Comparison of ENCODE assay signal across 7 mouse cellular contexts in genomic region chr19:45998694-45999217, GRCm38 (mm10). TPM values are rescaled to one million over a fixed set of nuclear protein-coding genes. Genes with fewer than 3 reads are reported as not detected.
DNase-seq lines count a peak whose midpoint lies in the region; ATAC-seq lines count a peak whose summit lies in the region.

No protein-coding gene starts in this region.

- ATAC-seq in lung, embryonic 15.5 days (ENCODE audit: borderline replicate concordance, extremely low read depth, low FRiP score, low TSS enrichment), result no peak
- peak; percentile 55; the same call in 1 of the 2 replicates for ATAC-seq in forebrain, embryonic 11.5 days (replicated peaks; ENCODE audit: low FRiP score)
- no peak; the same call in 1 of the 2 replicates for ATAC-seq in limb, embryonic 12.5 days (ENCODE audit: insufficient number of reproducible peaks, insufficient read depth, low FRiP score, low TSS enrichment, low read depth)
- ATAC-seq in stomach, embryonic 14.5 days (ENCODE audit: insufficient number of reproducible peaks, insufficient read depth, low FRiP score, low read depth), result no peak
- ATAC-seq in granulocyte monocyte progenitor cell, adult 5-6 weeks (replicated peaks; ENCODE audit: poor library complexity, severe bottlenecking), result no peak

- H3K27me3 ChIP-seq in lung, embryonic 15.5 days, result no peaks in the 10 kb centered on the region
- no peaks in the 10 kb centered on the region for H3K27me3 ChIP-seq in forebrain, embryonic 11.5 days (ENCODE audit: control insufficient read depth, insufficient read depth, low read length)
- 0 out of 2 replicates have a peak, but pooled peaks cover 5% of the 10 kb centered on the region for H3K27me3 ChIP-seq in limb, embryonic 12.5 days
- no peaks in the 10 kb centered on the region for H3K27me3 ChIP-seq in stomach, embryonic 14.5 days (ENCODE audit: control insufficient read depth, insufficient read depth, low read length)

- H3K9ac ChIP-seq in lung, embryonic 15.5 days, result peak overlapping the region; percentile 94
- H3K9ac ChIP-seq in forebrain, embryonic 11.5 days (ENCODE audit: low read length), result peak overlapping the region; percentile 87
- H3K9ac ChIP-seq in limb, embryonic 12.5 days (replicated peaks), result no peak overlapping the region
- peak overlapping the region; percentile 19 for H3K9ac ChIP-seq in stomach, embryonic 14.5 days (replicated peaks; ENCODE audit: low read depth, low read length)

- 7% methylated on average over 8 of the region's 8 CpGs for WGBS in lung, embryonic 15.5 days
- WGBS in forebrain, embryonic 11.5 days, result 15% methylated on average over 8 of the region's 8 CpGs
- 9% methylated on average over 8 of the region's 8 CpGs for WGBS in limb, embryonic 12.5 days
- 7% methylated on average over 8 of the region's 8 CpGs for WGBS in stomach, embryonic 14.5 days

- no peaks in the 10 kb centered on the region for H3K36me3 ChIP-seq in lung, embryonic 15.5 days
- H3K36me3 ChIP-seq in forebrain, embryonic 11.5 days (ENCODE audit: control insufficient read depth, insufficient read depth, low read length), result no peaks in the 10 kb centered on the region
- H3K36me3 ChIP-seq in limb, embryonic 12.5 days, result peaks cover 20% of the 10 kb centered on the region; the same call in 1 of the 2 replicates
- no peaks in the 10 kb centered on the region for H3K36me3 ChIP-seq in stomach, embryonic 14.5 days (ENCODE audit: control insufficient read depth, insufficient read depth, low read length)

- DNase-seq in lung, postnatal 14 days, result no peak
- DNase-seq in forebrain, embryonic 11.5 days (ENCODE audit: low spot score), result no peak
- DNase-seq in embryo, embryonic 10 days (ENCODE audit: low spot score), result no peak

- H3K4me3 ChIP-seq in lung, embryonic 15.5 days, result peak overlapping the region; percentile 91
- H3K4me3 ChIP-seq in forebrain, embryonic 11.5 days (ENCODE audit: low read depth, low read length), result peak overlapping the region; percentile 80
- H3K4me3 ChIP-seq in limb, embryonic 12.5 days (replicated peaks), result peak overlapping the region; percentile 87
- peak overlapping the region; percentile 66 for H3K4me3 ChIP-seq in stomach, embryonic 14.5 days (ENCODE audit: low read depth, low read length)

- no peak overlapping the region for H3K27ac ChIP-seq in lung, embryonic 15.5 days
- H3K27ac ChIP-seq in forebrain, embryonic 11.5 days (ENCODE audit: low read depth, low read length), result no peak overlapping the region
- no peak overlapping the region for H3K27ac ChIP-seq in limb, embryonic 12.5 days
- no peak overlapping the region for H3K27ac ChIP-seq in stomach, embryonic 14.5 days (ENCODE audit: low read length)

- no peaks in the 10 kb centered on the region for H3K9me3 ChIP-seq in lung, embryonic 15.5 days
- H3K9me3 ChIP-seq in forebrain, embryonic 11.5 days (ENCODE audit: control insufficient read depth, low read length), result no peaks in the 10 kb centered on the region
- H3K9me3 ChIP-seq in limb, embryonic 12.5 days, result peaks cover 15% of the 10 kb centered on the region; the same call in 1 of the 2 replicates
- H3K9me3 ChIP-seq in stomach, embryonic 14.5 days (ENCODE audit: control insufficient read depth, low read depth, low read length), result no peaks in the 10 kb centered on the region; the same call in 1 of the 2 replicates

- peak overlapping the region; percentile 70 for H3K4me2 ChIP-seq in lung, embryonic 15.5 days
- H3K4me2 ChIP-seq in forebrain, embryonic 11.5 days (ENCODE audit: low read depth, low read length, severe bottlenecking), result peak overlapping the region; percentile 74
- H3K4me2 ChIP-seq in limb, embryonic 12.5 days, result peak overlapping the region; percentile 64
- H3K4me2 ChIP-seq in stomach, embryonic 14.5 days (replicated peaks; ENCODE audit: low read depth, low read length), result peak overlapping the region; percentile 50

- peaks cover 12% of the 10 kb centered on the region; the same call in 1 of the 2 replicates for H3K4me1 ChIP-seq in lung, embryonic 15.5 days
- peaks cover 8% of the 10 kb centered on the region; the same call in 1 of the 2 replicates for H3K4me1 ChIP-seq in forebrain, embryonic 11.5 days (replicated peaks; ENCODE audit: control insufficient read depth, insufficient read depth, low read length)
- peaks cover 9% of the 10 kb centered on the region for H3K4me1 ChIP-seq in limb, embryonic 12.5 days (replicated peaks)
- H3K4me1 ChIP-seq in stomach, embryonic 14.5 days (ENCODE audit: control insufficient read depth, insufficient read depth, low read length), result no peaks in the 10 kb centered on the region

RNA-seq across cellular contexts. Expression of gene Armh3, which starts 0.5 kb away (rescaled TPM):
- 15.6 and 17.9 TPM in 2 replicates for polyA plus RNA-seq in lung, embryonic 15.5 days (2015; fragmentation: Nextera tagmentation; extraction: Ambion mirVana)
- polyA plus RNA-seq in forebrain, embryonic 11.5 days (2014; fragmentation: Nextera tagmentation; extraction: Ambion mirVana), result 17.2 and 19.4 TPM in 2 replicates
- 19.8 and 19.9 TPM in 2 replicates for polyA plus RNA-seq in limb, embryonic 12.5 days (2016; fragmentation: Nextera tagmentation; extraction: Ambion mirVana)
- polyA plus RNA-seq in stomach, embryonic 14.5 days (2014; fragmentation: Nextera tagmentation; extraction: Ambion mirVana), result 18.5 and 21.0 TPM in 2 replicates
- 8.2 and 15.1 TPM in 2 replicates for total RNA-seq in granulocyte monocyte progenitor cell, adult 5-6 weeks (2014; fragmentation: Nextera tagmentation)
- 8.5 and 13.3 TPM in 2 replicates for total RNA-seq in granulocyte monocyte progenitor cell, adult 5-6 weeks (2017)

RNA-seq across cellular contexts. Expression of gene Hps6, which starts 4.6 kb away (rescaled TPM):
- 9.7 and 11.1 TPM in 2 replicates for polyA plus RNA-seq in lung, embryonic 15.5 days (2015; fragmentation: Nextera tagmentation; extraction: Ambion mirVana)
- polyA plus RNA-seq in forebrain, embryonic 11.5 days (2014; fragmentation: Nextera tagmentation; extraction: Ambion mirVana), result 2.5 and 3.7 TPM in 2 replicates
- polyA plus RNA-seq in limb, embryonic 12.5 days (2016; fragmentation: Nextera tagmentation; extraction: Ambion mirVana), result 6.4 and 7.2 TPM in 2 replicates
- polyA plus RNA-seq in stomach, embryonic 14.5 days (2014; fragmentation: Nextera tagmentation; extraction: Ambion mirVana), result 4.1 and 4.2 TPM in 2 replicates
- 4.1 and 5.9 TPM in 2 replicates for total RNA-seq in granulocyte monocyte progenitor cell, adult 5-6 weeks (2014; fragmentation: Nextera tagmentation)
- 5.7 and 8.7 TPM in 2 replicates for total RNA-seq in granulocyte monocyte progenitor cell, adult 5-6 weeks (2017)

RNA-seq across cellular contexts. Expression of gene Pprc1, which starts 45.9 kb away (rescaled TPM):
- polyA plus RNA-seq in lung, embryonic 15.5 days (2015; fragmentation: Nextera tagmentation; extraction: Ambion mirVana), result 28.0 and 29.5 TPM in 2 replicates
- polyA plus RNA-seq in forebrain, embryonic 11.5 days (2014; fragmentation: Nextera tagmentation; extraction: Ambion mirVana), result 60.7 and 61.3 TPM in 2 replicates
- 32.7 and 39.1 TPM in 2 replicates for polyA plus RNA-seq in limb, embryonic 12.5 days (2016; fragmentation: Nextera tagmentation; extraction: Ambion mirVana)
- 45.9 and 49.4 TPM in 2 replicates for polyA plus RNA-seq in stomach, embryonic 14.5 days (2014; fragmentation: Nextera tagmentation; extraction: Ambion mirVana)
- 89.1 and 104 TPM in 2 replicates for total RNA-seq in granulocyte monocyte progenitor cell, adult 5-6 weeks (2014; fragmentation: Nextera tagmentation)
- total RNA-seq in granulocyte monocyte progenitor cell, adult 5-6 weeks (2017), result 14.0 and 17.8 TPM in 2 replicates

RNA-seq across cellular contexts. Expression of gene Ldb1, which starts 46.3 kb away (rescaled TPM):
- 98.2 and 99.7 TPM in 2 replicates for polyA plus RNA-seq in lung, embryonic 15.5 days (2015; fragmentation: Nextera tagmentation; extraction: Ambion mirVana)
- 104 and 108 TPM in 2 replicates for polyA plus RNA-seq in forebrain, embryonic 11.5 days (2014; fragmentation: Nextera tagmentation; extraction: Ambion mirVana)
- 135 and 145 TPM in 2 replicates for polyA plus RNA-seq in limb, embryonic 12.5 days (2016; fragmentation: Nextera tagmentation; extraction: Ambion mirVana)
- polyA plus RNA-seq in stomach, embryonic 14.5 days (2014; fragmentation: Nextera tagmentation; extraction: Ambion mirVana), result 75.9 and 78.9 TPM in 2 replicates
- total RNA-seq in granulocyte monocyte progenitor cell, adult 5-6 weeks (2014; fragmentation: Nextera tagmentation), result 86.3 and 121 TPM in 2 replicates
- 72.3 and 81.3 TPM in 2 replicates for total RNA-seq in granulocyte monocyte progenitor cell, adult 5-6 weeks (2017)
